Mouse (Mus musculus): ENCODE results near the gene Cacna2d4. TPM values are rescaled to one million over a fixed set of nuclear protein-coding genes. Genes with fewer than 3 reads are reported as not detected.

Gene Cacna2d4
- polyA plus RNA-seq (2014; fragmentation: Nextera tagmentation; extraction: Ambion mirVana) = 0.07 and 0.24 TPM in 2 replicates

DNA sequence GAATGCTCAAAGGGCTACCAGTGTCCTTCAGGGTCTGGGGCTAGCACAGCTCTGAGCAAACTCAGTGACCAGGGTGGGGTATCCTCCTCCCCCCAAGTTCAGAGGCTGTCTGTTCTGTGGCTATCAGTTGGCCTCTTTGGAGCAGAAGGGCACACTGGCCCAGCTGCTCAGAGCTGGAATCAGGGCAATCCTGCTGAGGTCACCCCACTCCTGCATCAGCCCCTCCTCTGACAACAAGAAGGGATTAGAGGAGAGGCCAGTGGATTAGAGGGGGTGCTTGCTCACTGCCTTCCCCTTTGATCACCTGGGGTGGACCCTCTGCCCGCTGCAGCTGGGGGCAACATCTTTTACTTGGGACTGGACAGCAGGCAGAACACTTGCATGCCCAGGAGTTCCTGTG, at the start of gene Cacna2d4:
Gene Cacna2d4, plus strand, starts transcription at position 286 of the 400 bp plus-strand sequence.
- Histone ChIP-seq H3K36me3 (ENCODE audit: control insufficient read depth, insufficient read depth, low read length) (no peaks in the 10 kb centered on the region), H3K9ac (ENCODE audit: low read depth, low read length) (no peak within 1 kb of the TSS), H3K27me3 (replicated peaks; ENCODE audit: control insufficient read depth, insufficient read depth, low read length) (no peaks in the 10 kb centered on the region), H3K4me3 (ENCODE audit: low read depth, low read length) (no peak within 1 kb of the TSS), H3K4me1 (ENCODE audit: control insufficient read depth, insufficient read depth, low read length) (no peaks in the 10 kb centered on the region), H3K9me3 (ENCODE audit: control insufficient read depth, low read length) (no peaks in the 10 kb centered on the region), H3K27ac (replicated peaks; ENCODE audit: low read depth, low read length) (no peak within 1 kb of the TSS), H3K4me2 (ENCODE audit: low read depth, low read length) (no peak within 1 kb of the TSS)
- ATAC-seq (ENCODE audit: low read depth) (no peak), DNase-seq (ENCODE audit: low spot score) (no peak)
- no CpG with 5 or more reads among the region's 1 CpGs for WGBS

GRCm38 (mm10) chr6:119186658-119187057, 49.7 kb upstream of the Cacna2d4 start:
- DNase-seq (ENCODE audit: low spot score) = no peak
- no peak overlapping the region for H3K27ac ChIP-seq (replicated peaks; ENCODE audit: low read depth, low read length)
- no peak overlapping the region for H3K4me3 ChIP-seq (ENCODE audit: low read depth, low read length)
- peaks cover 37% of the 10 kb centered on the region; the same call in 1 of the 2 replicates for H3K36me3 ChIP-seq (ENCODE audit: control insufficient read depth, insufficient read depth, low read length)
- no peaks in the 10 kb centered on the region for H3K4me1 ChIP-seq (ENCODE audit: control insufficient read depth, insufficient read depth, low read length)
- no peaks in the 10 kb centered on the region for H3K9me3 ChIP-seq (ENCODE audit: control insufficient read depth, low read length)
- no peak overlapping the region for H3K4me2 ChIP-seq (ENCODE audit: low read depth, low read length)
- H3K9ac ChIP-seq (ENCODE audit: low read depth, low read length) = no peak overlapping the region
- WGBS = 62% methylated on average over 8 of the region's 8 CpGs
- no peaks in the 10 kb centered on the region for H3K27me3 ChIP-seq (replicated peaks; ENCODE audit: control insufficient read depth, insufficient read depth, low read length)
- no peak for ATAC-seq (ENCODE audit: low read depth)

- Histone ChIP-seq H3K27me3 (replicated peaks; ENCODE audit: control insufficient read depth, insufficient read depth, low read length) (no peaks in the 10 kb centered on the region), H3K9me3 (ENCODE audit: control insufficient read depth, low read length) (no peaks in the 10 kb centered on the region), H3K27ac (replicated peaks; ENCODE audit: low read depth, low read length) (no peak overlapping the region), H3K4me1 (ENCODE audit: control insufficient read depth, insufficient read depth, low read length) (no peaks in the 10 kb centered on the region), H3K36me3 (ENCODE audit: control insufficient read depth, insufficient read depth, low read length) (peaks cover 43% of the 10 kb centered on the region), H3K4me3 (ENCODE audit: low read depth, low read length) (no peak overlapping the region), H3K9ac (ENCODE audit: low read depth, low read length) (no peak overlapping the region), H3K4me2 (ENCODE audit: low read depth, low read length) (no peak overlapping the region)
- ATAC-seq (ENCODE audit: low read depth) (no peak), DNase-seq (ENCODE audit: low spot score) (peak; percentile 46)
- whole genome bisulfite sequencing = 62% methylated on average over 6 of the region's 6 CpGs
These were observed 48.7 kb upstream of the Cacna2d4 start for GRCm38 (mm10) chr6:119187631-119188030.

- WGBS = 88% methylated on average over 4 of the region's 4 CpGs
- ATAC-seq (ENCODE audit: low read depth) = no peak
- no peak overlapping the region for H3K9ac ChIP-seq (ENCODE audit: low read depth, low read length)
These were observed 44.8 kb upstream of the Cacna2d4 start for GRCm38 (mm10) chr6:119191478-119191877.

DNA sequence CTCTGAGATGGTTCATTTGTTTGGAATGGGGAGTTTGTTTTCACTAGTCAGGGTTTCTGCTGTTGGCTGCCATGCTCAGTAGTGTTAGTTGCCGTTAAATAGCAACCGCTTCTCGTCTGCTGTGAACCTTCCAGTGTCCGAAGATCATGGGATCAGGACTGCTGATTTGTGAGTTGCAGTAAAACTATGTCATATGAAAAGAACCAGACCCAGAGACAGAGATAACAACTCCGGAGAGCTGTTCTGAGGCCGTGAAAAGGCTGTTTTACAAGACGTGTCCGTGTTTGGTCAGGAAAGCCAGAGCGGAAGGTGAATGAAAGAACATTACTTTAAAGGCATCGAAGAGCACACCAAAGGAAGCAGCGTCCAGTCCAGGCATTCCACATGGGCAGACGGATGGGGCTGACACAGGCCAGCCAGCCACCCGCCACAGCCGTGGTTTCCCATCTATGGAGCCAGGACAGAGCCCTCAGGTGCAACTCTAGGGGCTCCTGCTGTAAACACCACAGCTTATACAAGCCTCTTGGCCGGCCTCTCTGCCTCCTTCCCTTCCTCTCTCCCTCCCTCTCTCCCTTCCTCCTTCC, 42.7 kb upstream of the Cacna2d4 start:
- Histone ChIP-seq H3K4me2 (ENCODE audit: low read depth, low read length) (no peak overlapping the region), H3K9ac (ENCODE audit: low read depth, low read length) (no peak overlapping the region), H3K4me1 (ENCODE audit: control insufficient read depth, insufficient read depth, low read length) (peaks cover 3% of the 10 kb centered on the region; the same call in 1 of the 2 replicates), H3K27ac (replicated peaks; ENCODE audit: low read depth, low read length) (no peak overlapping the region), H3K36me3 (ENCODE audit: control insufficient read depth, insufficient read depth, low read length) (peaks cover 38% of the 10 kb centered on the region), H3K4me3 (ENCODE audit: low read depth, low read length) (no peak overlapping the region), H3K9me3 (ENCODE audit: control insufficient read depth, low read length) (no peaks in the 10 kb centered on the region), H3K27me3 (replicated peaks; ENCODE audit: control insufficient read depth, insufficient read depth, low read length) (no peaks in the 10 kb centered on the region)
- ATAC-seq (ENCODE audit: low read depth) (no peak), DNase-seq (ENCODE audit: low spot score) (no peak)
- 77% methylated on average over 13 of the region's 15 CpGs for WGBS

More at GRCm38 (mm10) chr6:119191478-119191877, 44.8 kb upstream of the Cacna2d4 start:
- Histone ChIP-seq H3K4me2 (ENCODE audit: low read depth, low read length) (no peak overlapping the region), H3K4me3 (ENCODE audit: low read depth, low read length) (no peak overlapping the region), H3K27ac (replicated peaks; ENCODE audit: low read depth, low read length) (no peak overlapping the region), H3K36me3 (ENCODE audit: control insufficient read depth, insufficient read depth, low read length) (peaks cover 41% of the 10 kb centered on the region), H3K4me1 (ENCODE audit: control insufficient read depth, insufficient read depth, low read length) (no peaks in the 10 kb centered on the region), H3K9me3 (ENCODE audit: control insufficient read depth, low read length) (no peaks in the 10 kb centered on the region), H3K27me3 (replicated peaks; ENCODE audit: control insufficient read depth, insufficient read depth, low read length) (no peaks in the 10 kb centered on the region)
- no peak for DNase-seq (ENCODE audit: low spot score)

- 59% methylated on average over 9 of the region's 9 CpGs for WGBS
- Histone ChIP-seq H3K9ac (ENCODE audit: low read depth, low read length) (no peak overlapping the region), H3K36me3 (ENCODE audit: control insufficient read depth, insufficient read depth, low read length) (peaks cover 33% of the 10 kb centered on the region), H3K4me1 (ENCODE audit: control insufficient read depth, insufficient read depth, low read length) (peaks cover 5% of the 10 kb centered on the region), H3K9me3 (ENCODE audit: control insufficient read depth, low read length) (no peaks in the 10 kb centered on the region), H3K27ac (replicated peaks; ENCODE audit: low read depth, low read length) (no peak overlapping the region), H3K27me3 (replicated peaks; ENCODE audit: control insufficient read depth, insufficient read depth, low read length) (no peaks in the 10 kb centered on the region), H3K4me3 (ENCODE audit: low read depth, low read length) (no peak overlapping the region), H3K4me2 (ENCODE audit: low read depth, low read length) (no peak overlapping the region)
- DNase-seq (ENCODE audit: low spot score) = no peak
- no peak for ATAC-seq (ENCODE audit: low read depth)
These were observed 42.2 kb upstream of the Cacna2d4 start for GRCm38 (mm10) chr6:119194161-119194560.

GRCm38 (mm10) chr6:119194601-119195000, 41.7 kb upstream of the Cacna2d4 start:
- DNase-seq (ENCODE audit: low spot score) (no peak), ATAC-seq (ENCODE audit: low read depth) (no peak)
- 65% methylated on average over 7 of the region's 7 CpGs for WGBS
- H3K36me3 ChIP-seq (ENCODE audit: control insufficient read depth, insufficient read depth, low read length) = peaks cover 29% of the 10 kb centered on the region
- H3K4me2 ChIP-seq (ENCODE audit: low read depth, low read length) = no peak overlapping the region
- no peak overlapping the region for H3K27ac ChIP-seq (replicated peaks; ENCODE audit: low read depth, low read length)
- H3K4me3 ChIP-seq (ENCODE audit: low read depth, low read length) = no peak overlapping the region
- H3K4me1 ChIP-seq (ENCODE audit: control insufficient read depth, insufficient read depth, low read length) = peaks cover 7% of the 10 kb centered on the region
- H3K27me3 ChIP-seq (replicated peaks; ENCODE audit: control insufficient read depth, insufficient read depth, low read length) = no peaks in the 10 kb centered on the region
- H3K9ac ChIP-seq (ENCODE audit: low read depth, low read length) = no peak overlapping the region
- no peaks in the 10 kb centered on the region for H3K9me3 ChIP-seq (ENCODE audit: control insufficient read depth, low read length)

GRCm38 (mm10) chr6:119196382-119197305, 39.7 kb upstream of the Cacna2d4 start, which contains the start of gene Cacna1c:
Gene Cacna1c (minus strand): TSS chr6:119196418.
- Histone ChIP-seq H3K9me3 (ENCODE audit: control insufficient read depth, low read length) (no peaks in the 10 kb centered on the region), H3K4me1 (ENCODE audit: control insufficient read depth, insufficient read depth, low read length) (peaks cover 7% of the 10 kb centered on the region), H3K27me3 (replicated peaks; ENCODE audit: control insufficient read depth, insufficient read depth, low read length) (no peaks in the 10 kb centered on the region), H3K4me3 (ENCODE audit: low read depth, low read length) (no peak within 1 kb of the TSS), H3K4me2 (ENCODE audit: low read depth, low read length) (no peak within 1 kb of the TSS), H3K9ac (ENCODE audit: low read depth, low read length) (no peak within 1 kb of the TSS), H3K27ac (replicated peaks; ENCODE audit: low read depth, low read length) (no peak within 1 kb of the TSS), H3K36me3 (ENCODE audit: control insufficient read depth, insufficient read depth, low read length) (peaks cover 13% of the 10 kb centered on the region)
- ATAC-seq (ENCODE audit: low read depth) = no peak
- no peak for DNase-seq (ENCODE audit: low spot score)
- WGBS = 76% methylated on average over 17 of the region's 17 CpGs

Data from embryonic facial prominence, embryonic 14.5 days (tissue).